Mouse (Mus musculus): ENCODE results near the gene Exoc6b.

Exoc6b gene

DNA sequence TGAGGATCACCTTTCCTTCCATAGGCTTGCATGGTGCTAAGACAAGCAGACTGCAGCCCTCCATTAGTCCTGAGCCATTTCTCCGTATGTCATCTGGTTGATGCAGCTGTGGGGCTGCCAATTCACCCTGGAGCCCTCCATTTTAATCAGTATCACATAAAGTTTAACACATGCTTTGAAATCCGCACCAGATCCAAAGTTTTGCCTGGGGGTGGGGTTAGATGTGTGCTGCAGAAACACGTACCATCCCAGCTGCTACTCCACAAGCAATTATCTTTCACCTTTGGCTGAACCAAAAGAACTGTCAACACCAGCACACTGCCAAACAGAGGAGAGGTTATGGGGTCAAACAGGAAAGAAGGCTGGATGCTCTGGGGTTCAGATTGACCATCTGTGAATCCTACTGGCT, 92.7 kb downstream of the Exoc6b start:
- peak; percentile 4 for DNase-seq (ENCODE audit: low spot score)

GRCm38 (mm10) chr6:84968531-84968930, 100.8 kb downstream of the Exoc6b start:
- no peak for DNase-seq (ENCODE audit: low spot score)

GRCm38 (mm10) chr6:84964729-84965415, 104.4 kb downstream of the Exoc6b start:
- DNase-seq (ENCODE audit: low spot score): no peak

DNA sequence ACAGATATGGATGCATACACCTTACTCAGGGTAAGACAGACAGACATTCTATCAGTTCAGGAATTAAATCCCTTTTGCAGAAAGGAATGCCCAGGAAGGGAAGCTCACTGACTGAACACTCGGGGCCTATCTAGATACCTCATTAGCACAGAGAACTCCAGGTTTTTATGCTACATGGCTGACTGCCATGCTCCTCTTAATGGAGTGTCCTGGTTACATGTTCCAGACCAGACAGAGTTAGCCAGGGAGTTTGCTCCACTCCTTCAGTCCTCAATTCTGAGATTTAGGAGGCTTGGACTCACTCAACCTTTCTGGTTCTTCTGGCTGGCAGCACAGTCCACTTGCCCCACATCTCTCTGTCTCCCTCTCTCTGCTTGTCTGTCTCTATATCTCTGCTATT, 106.3 kb downstream of the Exoc6b start:
- no peak for DNase-seq (ENCODE audit: low spot score)

DNA sequence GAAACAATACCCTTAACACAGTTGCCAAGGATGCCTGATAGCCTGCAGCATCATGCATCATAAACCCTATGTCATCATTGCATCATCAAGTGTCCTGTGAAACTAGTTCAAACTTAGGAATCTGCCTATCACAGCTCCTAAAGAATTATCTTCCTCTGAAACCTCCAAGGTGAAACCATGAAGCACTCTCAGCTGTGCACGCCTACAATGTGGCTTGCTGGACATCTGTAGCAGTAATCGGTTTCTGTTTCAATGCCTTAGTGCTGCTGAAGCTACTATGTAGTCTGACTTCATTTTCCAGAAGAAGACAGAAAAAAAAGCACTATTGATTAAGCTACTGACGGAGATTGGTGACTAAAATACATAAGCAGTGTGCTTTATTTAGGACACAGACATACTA, 107.5 kb downstream of the Exoc6b start:
- DNase-seq (ENCODE audit: low spot score): no peak

DNA sequence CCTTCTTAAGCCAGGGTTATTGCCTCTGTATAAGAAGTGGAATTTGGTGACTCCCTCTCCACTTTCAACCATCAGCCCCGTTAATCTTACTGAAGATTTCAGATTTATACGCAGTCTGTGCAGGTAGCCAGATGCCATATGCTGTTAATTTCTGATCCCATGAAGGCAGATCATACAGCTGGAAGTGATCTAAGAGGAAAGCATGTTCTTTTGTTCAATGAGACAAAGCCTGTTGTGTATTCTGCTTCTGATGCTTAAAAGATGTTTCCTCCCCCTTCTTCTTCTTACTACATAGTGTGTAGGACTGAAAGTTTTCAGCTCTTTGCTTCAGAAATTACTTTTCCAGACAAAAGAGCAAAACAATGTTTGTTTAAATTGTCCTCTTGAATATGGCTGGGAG, 109.8 kb downstream of the Exoc6b start:
- DNase-seq (ENCODE audit: low spot score): no peak

GRCm38 (mm10) chr6:84951621-84952020, 117.7 kb downstream of the Exoc6b start:
- no peak for DNase-seq (ENCODE audit: low spot score)

- no peak for DNase-seq (ENCODE audit: low spot score)
Observed at GRCm38 (mm10) chr6:84946569-84946968, 122.7 kb downstream of the Exoc6b start.

- no peak for DNase-seq (ENCODE audit: low spot score)
Observed at GRCm38 (mm10) chr6:84946106-84946505, 123.2 kb downstream of the Exoc6b start.

- DNase-seq (ENCODE audit: low spot score): no peak
Observed at GRCm38 (mm10) chr6:84932953-84933921, 136.1 kb downstream of the Exoc6b start.

GRCm38 (mm10) chr6:84931051-84931450, 138.3 kb downstream of the Exoc6b start:
- DNase-seq (ENCODE audit: low spot score): no peak

DNA sequence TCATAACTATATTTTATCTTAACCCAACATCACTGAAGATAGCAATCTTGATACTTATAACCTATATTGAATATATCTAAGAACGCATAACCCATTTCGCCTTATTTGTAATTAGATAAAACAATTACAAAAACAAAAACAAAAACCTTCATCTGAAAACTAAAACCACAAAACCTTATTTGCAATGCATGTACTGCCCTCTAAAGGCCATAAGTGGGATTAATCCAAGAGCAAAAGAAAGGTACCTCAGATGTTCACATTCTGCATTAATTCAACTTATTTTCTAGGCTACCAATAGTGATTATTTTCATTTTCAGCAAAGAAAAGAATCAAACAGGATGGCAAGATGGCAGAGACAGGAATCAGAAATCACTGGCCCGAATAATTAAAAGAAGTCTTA, 143.2 kb downstream of the Exoc6b start:
- no peak for DNase-seq (ENCODE audit: low spot score)

GRCm38 (mm10) chr6:84923760-84924221, 145.5 kb downstream of the Exoc6b start:
- no peak for DNase-seq (ENCODE audit: low spot score)

- DNase-seq (ENCODE audit: low spot score): no peak
Observed at GRCm38 (mm10) chr6:84916291-84916690, 153.0 kb downstream of the Exoc6b start.

GRCm38 (mm10) chr6:84912434-84912833, 156.9 kb downstream of the Exoc6b start:
- DNase-seq (ENCODE audit: low spot score): peak; percentile 26

DNA sequence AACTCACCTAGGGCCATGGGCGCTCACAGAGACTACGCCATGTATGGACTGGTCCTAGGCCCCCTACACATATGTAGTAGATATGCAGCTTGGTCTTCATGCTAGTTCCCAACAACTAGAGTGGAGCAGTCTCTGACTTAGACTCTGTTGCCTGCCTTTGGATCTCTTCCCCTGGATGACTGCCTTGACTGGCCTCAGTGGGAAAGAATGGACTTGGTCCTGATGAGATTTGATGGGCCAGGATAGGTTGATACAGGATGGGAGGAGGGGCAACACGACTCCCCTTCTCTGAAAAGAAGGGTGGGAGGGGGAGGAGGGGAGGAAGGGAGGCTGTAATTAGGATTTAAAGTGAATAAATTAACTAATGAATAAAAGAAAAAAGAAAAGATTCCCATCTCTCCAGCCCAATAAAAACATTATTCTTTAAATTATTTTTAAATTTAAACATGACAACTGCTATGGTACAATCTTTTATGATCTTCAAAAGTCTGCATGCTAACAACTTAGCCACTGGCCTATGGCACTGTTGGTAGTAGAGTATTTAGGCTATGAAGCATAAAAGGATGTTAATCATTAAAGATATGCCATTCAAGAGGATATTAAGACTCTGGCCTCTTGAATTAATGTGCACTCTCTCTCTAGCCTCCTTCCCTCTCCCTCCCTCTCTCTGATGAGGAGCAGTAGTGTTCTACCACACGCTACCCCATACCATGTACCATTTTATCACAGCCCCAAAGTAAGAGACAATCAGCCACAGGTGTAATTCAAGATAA, 170.1 kb downstream of the Exoc6b start:
- DNase-seq (ENCODE audit: low spot score): no peak

- DNase-seq (ENCODE audit: low spot score): no peak
Observed at GRCm38 (mm10) chr6:84893773-84894095, 175.6 kb downstream of the Exoc6b start.

DNA sequence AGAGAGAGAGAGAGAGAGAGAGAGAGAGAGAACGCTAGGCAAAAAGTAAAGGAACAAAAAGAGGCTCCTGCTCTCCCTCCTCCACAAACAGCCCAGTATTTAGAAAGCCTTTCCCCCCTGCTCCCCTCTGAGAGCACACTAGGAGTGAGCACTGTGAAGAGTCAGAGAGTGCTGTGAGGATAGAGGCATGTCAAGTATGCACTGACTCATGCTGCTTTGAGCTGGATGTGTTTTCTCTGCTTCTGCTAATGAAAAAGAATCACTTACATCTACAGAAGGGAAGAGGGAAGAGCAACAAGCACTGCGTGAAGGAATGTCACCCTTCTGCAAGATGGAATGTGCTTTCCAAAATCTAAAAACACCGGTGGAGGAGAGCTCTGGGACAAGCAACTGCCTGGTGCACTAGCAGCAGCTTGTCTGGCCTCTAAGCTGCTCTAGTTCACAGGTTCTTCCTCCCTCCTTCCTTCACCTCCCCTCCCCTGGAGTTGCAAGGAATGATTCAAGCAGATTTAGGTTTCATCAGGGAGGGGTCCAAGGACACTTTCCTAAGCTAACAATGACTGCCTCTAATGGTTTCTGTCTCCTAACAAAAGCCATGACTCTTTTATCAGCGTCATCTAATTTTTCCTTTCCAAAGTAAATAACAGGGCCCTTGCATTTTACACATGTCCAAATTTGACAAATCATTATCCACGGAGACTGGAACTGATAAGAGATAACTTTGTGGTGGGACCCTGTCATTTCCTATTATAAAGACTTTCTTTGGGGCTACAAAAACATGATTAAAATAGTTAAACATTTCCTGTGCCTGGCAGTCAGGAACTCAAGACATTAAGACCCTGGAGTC, 176.2 kb downstream of the Exoc6b start:
- no peak for DNase-seq (ENCODE audit: low spot score)

GRCm38 (mm10) chr6:84886551-84886950, 182.8 kb downstream of the Exoc6b start:
- DNase-seq (ENCODE audit: low spot score): no peak

GRCm38 (mm10) chr6:84885080-84885479, 184.2 kb downstream of the Exoc6b start:
- no peak for DNase-seq (ENCODE audit: low spot score)

GRCm38 (mm10) chr6:84883720-84884119, 185.6 kb downstream of the Exoc6b start:
- DNase-seq (ENCODE audit: low spot score): no peak

All from ovary, postnatal 14 days (tissue).